Mouse (Mus musculus): ENCODE data around the gene Eipr1.

DNA sequence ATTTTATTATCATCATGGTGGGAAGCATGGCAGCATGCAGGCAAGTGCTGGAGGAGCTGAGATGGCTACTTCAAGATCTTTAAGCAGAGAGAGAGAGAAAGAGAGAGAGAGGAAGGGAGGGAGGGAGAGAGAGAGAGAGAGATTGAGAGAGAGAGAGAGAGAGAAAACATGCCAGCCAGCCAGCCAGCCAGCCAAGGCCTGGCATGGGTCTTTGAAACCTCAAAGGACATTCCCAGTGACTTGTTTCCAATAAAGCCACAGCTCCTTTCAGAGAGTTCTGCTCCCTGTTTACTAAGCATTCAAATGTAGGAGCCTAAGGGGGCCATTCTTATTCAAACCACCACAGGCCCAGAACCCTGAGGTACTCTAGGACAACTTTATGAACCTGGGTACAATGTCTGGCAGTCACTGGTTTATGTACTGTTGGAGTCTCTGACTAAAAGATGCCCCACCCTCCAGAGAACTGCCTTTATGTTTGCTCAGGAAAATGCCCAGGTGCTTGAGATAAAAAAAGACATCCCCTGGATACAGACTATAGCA lies 45.3 kb downstream of the Eipr1 start:
- TF ChIP-seq BHLHE40 (IDR thresholded peaks at IDR 0.05; ENCODE audit: low read depth, low read length) (no peak), MAZ (IDR thresholded peaks at IDR 0.05; ENCODE audit: low read depth, low read length) (no peak), SMC3 (IDR thresholded peaks at IDR 0.05; ENCODE audit: low read depth, low read length) (no peak), POLR2A (IDR thresholded peaks at IDR 0.05; ENCODE audit: low read depth, low read length) (no peak), CTCF (conservative IDR thresholded peaks at IDR 0.05 in 1 of 2, IDR thresholded peaks at IDR 0.05 in 1 of 2; ENCODE audit: low read depth in 2 of 2, low read length in 2 of 2) (no peak), CHD2 (IDR thresholded peaks at IDR 0.05; ENCODE audit: low read length) (no peak), ETS1 (conservative IDR thresholded peaks at IDR 0.05; ENCODE audit: low read depth, low read length) (no peak), NRF1 (IDR thresholded peaks at IDR 0.05; ENCODE audit: low read depth, low read length) (no peak), TCF12 (IDR thresholded peaks at IDR 0.05; ENCODE audit: low read depth, low read length) (no peak)

Measured in CH12.LX (cell line).